Mouse (Mus musculus) bone marrow macrophage, adult 2 months (primary cell): ENCODE measurements around the gene Grid1. TPM values are rescaled to one million over a fixed set of nuclear protein-coding genes. Genes with fewer than 3 reads are reported as not detected.

Experiments
- H3K27ac ChIP-seq: 2 replicates; pipeline ENCODE4 v1.5.1; 2012; ENCODE audit warnings: low read depth, low read length; ENCODE audit not compliant: insufficient read depth
- H3K4me1 ChIP-seq: 2 replicates; pipeline ENCODE4 v1.6.1; 2012; ENCODE audit warnings: low read length; ENCODE audit not compliant: control insufficient read depth, insufficient read depth
- H3K4me3 ChIP-seq: 2 replicates; pipeline ENCODE4 v1.5.1; 2012; ENCODE audit warnings: mild to moderate bottlenecking, low read length, moderate library complexity; ENCODE audit not compliant: insufficient read depth
- CTCF ChIP-seq: IDR thresholded peaks from 2 replicates; pipeline ENCODE4 v1.5.1; 2012; ENCODE audit warnings: low read depth, mild to moderate bottlenecking, low read length, moderate library complexity
- POLR2A ChIP-seq: IDR thresholded peaks from 2 replicates; pipeline ENCODE4 v1.6.1; 2012; ENCODE audit warnings: mild to moderate bottlenecking, low read depth, low read length, borderline replicate concordance
- polyA plus RNA-seq: library from polyadenylated mRNA; stranded (reverse); fragments of >200 nt; gene quantifications from 2 replicates; pipeline ENCODE4 v1.2.4, GENCODE M21; 2012; ENCODE audit not compliant: missing spikeins, insufficient read depth, insufficient read length

The Grid1 gene
- polyA plus RNA-seq, 1 experiment, result not detected

DNA sequence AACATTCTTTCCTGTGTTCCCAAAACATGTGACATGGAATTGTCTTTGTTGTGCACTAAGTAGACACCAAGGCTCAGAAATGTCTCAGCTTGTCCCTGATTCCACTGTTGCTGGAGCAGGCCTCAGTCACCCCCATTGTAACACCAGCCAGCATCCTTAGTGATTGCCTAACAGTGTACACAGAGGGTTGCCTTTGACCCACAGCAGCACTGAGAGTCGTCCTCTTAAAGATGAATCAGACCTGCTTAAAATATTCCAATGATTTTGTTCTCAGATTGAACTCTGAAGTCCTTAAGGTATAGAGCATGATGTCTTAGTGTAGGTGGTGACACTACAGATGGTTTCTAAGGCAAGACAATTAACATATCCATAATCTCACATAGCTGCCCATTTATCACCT is 354.0 kb downstream of the Grid1 start:
- TF ChIP-seq POLR2A, result no peak
- no peak for TF ChIP-seq CTCF
- Histone ChIP-seq H3K27ac (no peak overlapping the region), H3K4me1 (no peaks in the 10 kb centered on the region), H3K4me3 (no peak overlapping the region)

DNA sequence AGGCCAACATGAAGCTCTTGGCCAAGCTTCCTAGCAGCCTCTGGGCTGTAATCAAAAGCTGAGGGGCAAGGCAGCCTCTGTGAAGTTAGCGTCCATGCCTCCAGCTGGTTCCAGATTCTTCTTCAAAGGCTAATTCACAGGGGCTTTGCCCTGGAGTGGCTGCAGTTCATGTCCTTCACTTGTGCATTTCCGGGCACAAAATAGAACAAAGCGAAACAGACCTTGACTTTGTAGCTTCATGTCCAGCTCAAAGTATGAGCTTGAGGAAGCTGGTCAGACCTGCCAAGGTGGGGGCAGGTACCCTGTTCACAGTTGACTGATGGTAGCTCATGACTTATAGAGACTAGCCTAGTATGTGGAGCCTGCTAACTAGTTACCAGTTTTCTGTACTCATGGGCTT is 356.1 kb downstream of the Grid1 start:
- Histone ChIP-seq H3K4me1 (no peaks in the 10 kb centered on the region), H3K4me3 (no peak overlapping the region), H3K27ac (no peak overlapping the region)
- TF ChIP-seq CTCF, result no peak

DNA sequence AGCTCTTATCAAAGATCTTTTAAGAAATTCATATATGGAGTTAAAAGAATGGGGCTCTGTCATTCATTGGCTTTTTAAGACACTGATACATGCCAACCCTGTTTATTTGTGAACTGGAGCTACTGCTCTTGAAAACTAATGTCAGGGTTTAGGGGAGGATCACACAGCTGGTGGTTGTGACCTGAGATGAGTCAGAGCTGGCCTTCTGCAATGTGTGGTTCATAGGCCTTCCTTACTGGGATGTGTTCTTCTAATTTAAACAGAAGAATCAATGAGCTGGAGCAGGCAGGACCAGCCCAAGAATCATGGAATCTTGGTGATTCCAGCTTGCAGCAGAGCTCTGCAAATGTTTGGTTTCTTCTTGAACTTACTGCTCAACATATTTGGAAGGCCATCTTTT is 359.2 kb downstream of the Grid1 start:
- no peak for TF ChIP-seq CTCF
- no peak for TF ChIP-seq POLR2A
- H3K4me3 ChIP-seq, result no peak overlapping the region
- H3K4me1 ChIP-seq, result no peaks in the 10 kb centered on the region
- no peak overlapping the region for H3K27ac ChIP-seq

DNA sequence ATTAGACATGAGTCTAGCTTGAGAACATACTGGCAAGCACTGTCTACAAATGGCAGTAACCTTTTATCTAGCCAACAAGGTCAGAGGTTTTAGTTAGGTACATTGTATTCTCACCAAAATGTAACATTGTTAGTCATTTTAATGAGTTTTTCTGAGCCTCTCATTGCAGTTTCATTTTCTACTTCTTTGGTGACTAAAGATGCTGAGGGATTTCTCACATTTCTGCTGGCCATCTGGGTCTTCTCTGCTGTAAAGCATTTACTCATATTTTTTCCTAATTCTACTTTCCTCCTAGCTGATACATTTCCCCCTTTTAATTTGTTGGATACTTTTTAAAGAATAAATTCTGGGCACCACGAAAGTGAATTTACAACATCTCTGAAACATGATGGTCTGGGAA is 365.5 kb downstream of the Grid1 start:
- H3K4me3 ChIP-seq, result no peak overlapping the region
- TF ChIP-seq CTCF, result no peak
- no peak for TF ChIP-seq POLR2A
- H3K4me1 ChIP-seq, result no peaks in the 10 kb centered on the region
- no peak overlapping the region for H3K27ac ChIP-seq

DNA sequence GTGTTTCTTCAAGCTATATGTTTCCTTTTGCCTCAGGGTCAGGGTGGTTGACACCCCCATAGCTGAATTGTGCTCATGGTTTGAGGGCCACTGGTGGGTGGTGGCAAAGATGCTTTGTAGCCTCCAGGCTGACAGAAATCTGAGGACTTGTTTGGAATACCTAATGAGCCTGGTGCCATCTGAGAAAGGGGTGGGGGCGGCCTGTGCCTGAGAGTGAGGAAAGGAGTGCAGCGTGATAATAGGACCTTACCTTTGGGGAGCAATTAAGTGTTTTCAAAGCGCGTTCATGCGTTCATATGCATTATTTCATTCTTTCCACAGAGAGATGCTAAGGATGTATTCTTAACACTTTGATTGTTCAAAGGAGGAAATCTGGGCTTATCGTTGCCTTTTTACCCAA is 372.3 kb downstream of the Grid1 start:
- H3K4me1 ChIP-seq, result no peaks in the 10 kb centered on the region
- no peak overlapping the region for H3K27ac ChIP-seq
- H3K4me3 ChIP-seq, result no peak overlapping the region
- TF ChIP-seq CTCF (no peak), POLR2A (no peak)

DNA sequence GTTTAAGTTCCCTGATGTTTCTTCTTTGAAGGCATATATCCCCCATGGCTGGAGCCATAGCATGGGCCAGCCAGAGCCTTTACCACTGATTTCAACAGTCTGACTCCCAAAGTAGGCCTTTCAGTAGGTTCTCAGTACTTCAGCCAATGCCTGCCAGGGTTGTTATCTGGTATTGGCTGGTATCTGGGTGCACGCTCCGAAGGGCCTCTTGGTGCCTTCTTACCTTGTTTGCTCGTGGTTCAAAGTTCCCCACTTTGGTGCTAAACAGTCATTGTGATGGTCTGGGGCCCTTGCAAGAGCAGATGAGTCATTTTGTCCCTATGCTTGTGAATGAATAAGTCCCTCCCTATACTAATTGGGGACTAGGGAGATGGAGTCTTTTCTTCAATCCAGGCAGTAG is 377.5 kb downstream of the Grid1 start:
- no peaks in the 10 kb centered on the region for H3K4me1 ChIP-seq
- no peak overlapping the region for H3K27ac ChIP-seq
- H3K4me3 ChIP-seq, result no peak overlapping the region
- TF ChIP-seq POLR2A (no peak), CTCF (no peak)

DNA sequence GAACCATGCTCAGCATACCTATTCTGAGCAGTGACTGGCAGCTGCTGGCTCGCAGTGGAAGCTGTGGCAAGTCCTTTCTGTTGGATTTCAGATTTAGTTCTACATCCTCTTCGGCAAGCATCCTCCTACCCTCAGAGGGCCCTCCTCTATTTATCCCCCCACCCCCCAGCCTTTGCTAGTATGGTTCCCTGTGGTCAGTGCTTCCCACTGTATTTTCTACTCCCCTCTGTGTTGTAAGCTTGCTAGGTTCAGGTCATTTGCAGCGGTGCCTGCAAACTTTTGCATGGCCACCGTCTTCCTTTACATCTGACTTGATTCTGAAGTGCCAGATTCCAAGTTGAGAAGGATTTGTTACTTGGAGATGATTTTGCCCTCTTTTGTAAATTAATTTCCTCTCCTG is 378.5 kb downstream of the Grid1 start:
- Histone ChIP-seq H3K4me3 (no peak overlapping the region), H3K27ac (no peak overlapping the region), H3K4me1 (no peaks in the 10 kb centered on the region)
- no peak for TF ChIP-seq CTCF
- no peak for TF ChIP-seq POLR2A

DNA sequence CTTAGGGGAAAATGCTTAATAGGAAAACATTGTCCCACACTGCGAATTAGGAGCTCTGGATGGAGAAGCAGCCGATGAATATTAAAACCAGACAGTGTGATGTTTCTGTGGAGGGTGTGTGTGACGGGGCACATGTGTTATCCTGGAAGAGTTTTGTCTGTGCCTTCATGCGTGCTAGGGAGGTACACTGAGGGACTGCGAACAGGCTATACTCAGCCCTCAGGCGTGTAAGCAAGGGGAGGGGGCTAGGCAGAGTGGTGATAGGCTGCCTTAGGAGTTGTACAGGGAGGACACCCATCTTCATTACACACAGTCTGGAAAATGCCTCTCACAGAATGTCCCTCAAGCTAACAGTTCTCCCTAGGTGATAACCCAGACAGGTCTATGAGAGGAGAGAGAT is 379.0 kb downstream of the Grid1 start:
- H3K4me3 ChIP-seq, result no peak overlapping the region
- no peak overlapping the region for H3K27ac ChIP-seq
- TF ChIP-seq POLR2A (no peak), CTCF (no peak)
- no peaks in the 10 kb centered on the region for H3K4me1 ChIP-seq

DNA sequence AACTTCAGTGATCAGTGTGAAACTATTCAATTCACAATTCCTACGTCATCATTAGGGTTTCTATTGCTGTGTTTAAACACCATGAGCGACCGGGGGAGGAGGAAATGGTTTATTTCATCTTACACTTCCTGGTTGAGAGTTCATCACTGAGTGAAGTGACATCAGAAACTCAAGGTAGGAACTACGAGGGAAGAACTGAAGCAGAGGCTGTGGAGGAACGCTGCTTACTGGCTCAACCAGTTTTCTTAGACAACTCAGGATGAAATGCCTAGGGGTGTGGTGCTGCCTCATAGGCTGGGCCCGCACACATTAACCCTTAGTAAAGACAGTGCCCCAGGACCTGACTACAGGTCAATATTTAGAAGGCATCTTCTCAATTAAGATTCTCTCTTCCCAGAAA is 389.5 kb downstream of the Grid1 start:
- H3K4me1 ChIP-seq, result no peaks in the 10 kb centered on the region
- no peak overlapping the region for H3K27ac ChIP-seq
- no peak overlapping the region for H3K4me3 ChIP-seq
- TF ChIP-seq CTCF (no peak), POLR2A (no peak)

DNA sequence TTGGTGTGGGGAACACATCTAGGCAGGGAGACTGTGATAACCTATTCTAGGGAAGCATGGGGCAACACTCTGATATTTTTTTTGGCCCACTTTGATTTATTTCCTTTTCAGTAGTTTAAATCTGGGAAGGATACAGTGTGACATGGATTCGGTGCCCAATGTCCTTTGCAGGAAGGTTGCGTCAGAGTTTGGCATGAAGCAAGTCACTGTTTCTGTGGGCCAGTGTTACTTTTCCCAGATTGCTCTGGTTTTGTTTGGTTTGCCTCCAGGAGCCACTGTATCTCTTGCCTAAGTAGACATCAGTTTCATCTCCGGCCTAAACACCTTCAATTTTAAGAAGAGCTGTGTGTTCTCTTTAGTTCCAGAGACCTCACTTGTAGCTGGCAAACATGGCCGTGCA is 399.1 kb downstream of the Grid1 start:
- Histone ChIP-seq H3K4me1 (no peaks in the 10 kb centered on the region), H3K27ac (no peak overlapping the region), H3K4me3 (no peak overlapping the region)
- TF ChIP-seq CTCF, result no peak
- no peak for TF ChIP-seq POLR2A

DNA sequence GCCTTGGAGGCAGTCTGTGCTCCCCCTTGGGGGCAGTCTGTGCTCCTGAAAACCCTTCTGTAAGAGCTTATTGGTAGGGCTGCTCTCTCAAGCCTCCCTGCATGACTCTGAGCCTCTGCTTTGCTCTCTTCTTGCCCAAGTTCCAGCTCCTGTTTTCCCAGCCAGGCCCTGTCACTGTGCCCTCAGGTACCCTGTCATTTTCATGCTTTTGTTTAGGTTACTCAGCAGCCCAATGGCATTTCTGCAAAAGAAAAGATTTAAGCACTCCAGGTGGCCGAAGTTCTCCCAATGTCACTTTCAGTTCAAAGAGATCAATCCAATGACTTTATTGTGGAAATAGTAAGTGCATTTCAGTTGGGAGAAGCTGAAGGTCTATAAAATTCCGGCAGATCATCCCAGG is 402.3 kb downstream of the Grid1 start:
- no peak for TF ChIP-seq POLR2A
- no peak for TF ChIP-seq CTCF
- no peak overlapping the region for H3K4me3 ChIP-seq
- H3K27ac ChIP-seq, result no peak overlapping the region
- H3K4me1 ChIP-seq, result no peaks in the 10 kb centered on the region

DNA sequence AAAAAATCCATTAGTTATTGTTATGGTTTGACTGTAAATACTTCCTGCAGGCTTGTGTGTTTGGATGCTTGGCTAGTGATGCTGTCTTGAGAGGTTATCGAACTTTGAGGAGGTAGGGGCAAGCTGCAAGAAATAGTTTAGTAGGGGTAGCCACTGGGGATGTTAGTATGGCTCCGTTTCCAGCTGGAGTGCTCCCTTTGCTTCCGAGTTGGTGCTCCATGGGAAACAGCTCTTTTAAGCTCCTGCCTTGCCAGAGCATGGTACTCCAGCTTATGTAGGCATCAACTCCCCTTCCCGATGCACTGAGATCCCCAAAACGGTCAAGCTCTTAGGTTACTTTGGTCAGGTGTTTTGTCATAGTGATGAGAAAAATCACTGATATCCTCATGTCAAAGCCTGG is 407.7 kb downstream of the Grid1 start:
- no peak for TF ChIP-seq POLR2A
- TF ChIP-seq CTCF, result no peak
- H3K4me1 ChIP-seq, result no peaks in the 10 kb centered on the region
- H3K27ac ChIP-seq, result no peak overlapping the region
- H3K4me3 ChIP-seq, result no peak overlapping the region
